Mouse (Mus musculus) heart, postnatal 10 days (tissue): ENCODE data around the gene Fam43b. TPM values are rescaled to one million over a fixed set of nuclear protein-coding genes. Genes with fewer than 3 reads are reported as not detected.
A peak's percentile ranks its signal among the peaks of the same experiment; 100 is the strongest.

Source experiments
- DNase-seq, 2 experiments: peaks; one replicate each; pipeline ENCODE4 v3.0.0; 2021
- intact Hi-C: fragments of 180-260 bp; cut with DNase I; formaldehyde crosslinking; loops from one replicate; pipeline ENCODE4 v1.15.1; 2025
- total RNA-seq, 2 experiments: library from RNA; stranded (reverse); gene quantifications; 2 replicates each; pipeline ENCODE4 v1.2.3; 2021

Fam43b gene
- total RNA-seq, 2 experiments from 2014 or later, result not detected

- intact Hi-C loops, result no loop called here
- DNase-seq, result peak in 1 of 2 experiments; percentile 23
Measured at GRCm38 (mm10) chr4:138353438-138354171, 42.7 kb downstream of the Fam43b start.

DNA sequence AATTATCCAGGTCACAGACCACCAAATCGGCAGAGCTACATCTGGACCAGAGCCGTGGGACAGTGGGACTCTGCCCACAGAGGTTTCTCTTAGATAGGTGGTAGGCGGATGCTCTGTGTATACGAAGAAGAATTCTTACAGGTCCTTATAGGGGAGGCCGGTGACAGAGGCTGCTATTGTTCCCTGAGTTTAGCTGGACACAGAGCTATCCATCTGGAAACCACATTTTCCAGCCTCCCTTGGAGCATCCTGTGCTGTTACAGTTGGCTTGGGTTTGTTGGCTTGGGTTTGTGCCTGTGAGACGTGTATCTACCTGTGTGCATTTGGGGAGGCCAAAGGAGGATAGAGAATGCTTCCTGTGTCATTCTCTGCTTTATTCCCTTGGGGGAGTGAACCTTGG lies 43.6 kb downstream of the Fam43b start:
- no peak for DNase-seq
- intact Hi-C loops, result no loop called here

GRCm38 (mm10) chr4:138351821-138352220 lies 44.5 kb downstream of the Fam43b start:
- no peak for DNase-seq
- intact Hi-C loops, result no loop called here

DNA sequence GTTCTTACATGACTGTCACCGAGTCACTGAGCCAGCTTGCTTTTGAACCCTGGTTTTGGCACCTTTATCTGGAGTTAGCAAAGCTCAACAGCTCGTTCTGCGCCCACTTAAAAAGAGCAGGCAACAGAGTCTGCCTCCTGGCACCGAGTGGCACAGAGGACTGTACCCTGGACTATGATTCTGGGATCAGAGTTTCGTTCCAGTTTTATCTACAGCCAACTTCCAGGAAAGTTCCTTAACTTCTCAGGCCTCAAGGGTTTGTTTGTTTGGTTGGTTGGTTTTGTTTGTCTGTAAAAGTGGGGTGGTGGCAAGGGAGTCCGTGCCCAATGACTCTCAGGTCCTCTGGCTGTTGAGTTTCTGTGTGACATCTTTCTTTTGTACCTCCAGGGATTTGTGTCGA lies 47.6 kb downstream of the Fam43b start:
- intact Hi-C loops, result no loop called here
- no peak for DNase-seq

- DNase-seq, result no peak
- intact Hi-C loops, result no loop called here
Measured at GRCm38 (mm10) chr4:138347280-138347679, 49.0 kb downstream of the Fam43b start.

DNA sequence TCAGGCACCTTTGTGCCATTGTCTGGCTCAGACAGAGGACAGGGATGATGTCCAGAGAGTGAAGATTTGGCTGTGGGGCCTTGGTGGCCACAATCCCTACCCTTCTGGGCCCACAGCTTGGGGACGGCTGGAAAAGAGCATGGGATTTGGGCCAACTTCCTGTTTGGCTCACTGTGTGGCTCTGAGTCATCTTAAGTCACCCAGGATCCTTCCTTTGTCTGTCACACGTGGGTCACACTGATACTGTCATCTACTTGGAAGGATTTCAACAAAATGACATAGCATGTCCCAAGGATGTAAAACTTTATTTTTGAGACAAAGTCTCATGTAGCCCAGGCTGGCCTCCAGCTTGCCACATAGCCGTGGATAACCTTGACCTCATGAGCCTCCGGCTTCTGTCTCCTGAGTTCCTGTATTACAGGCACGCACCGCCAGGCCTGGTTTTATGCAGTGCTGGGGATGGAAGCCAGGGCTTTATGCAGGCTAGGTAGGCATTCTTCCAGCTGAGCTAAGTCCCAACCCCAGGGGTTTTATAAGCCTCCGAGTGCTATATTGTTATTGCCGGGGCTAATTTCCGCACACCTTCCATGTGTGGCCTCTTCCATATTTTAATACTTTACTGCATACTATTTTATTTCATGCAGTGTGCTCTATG lies 51.3 kb downstream of the Fam43b start:
- intact Hi-C loops, result no loop called here
- peak; percentile 61 to 71 for DNase-seq

Other genes with a start within 250 kb of the Fam43b start
- gene Hp1bp3, start 180.2 kb downstream of the Fam43b start, total RNA-seq, result 10 to 100 TPM; 90.3 to 99.5 TPM
- gene Sh2d5, start 146.1 kb downstream of the Fam43b start, total RNA-seq, result under 1 TPM; 0.17 TPM
- gene Kif17, start 146.1 kb downstream of the Fam43b start, total RNA-seq, result under 1 TPM in 1 of 2 experiments, not detected in 1; 0.17 TPM
- gene Ddost, start 91.8 kb downstream of the Fam43b start, total RNA-seq, result 10 to 100 TPM; 87.3 to 89.2 TPM
- gene Pink1, start 70.2 kb downstream of the Fam43b start, total RNA-seq, result 100 to 1,000 TPM; 272 to 301 TPM
- 1 to 10 TPM; 4.5 to 6.7 TPM for gene Cda, start 28.5 kb downstream of the Fam43b start, total RNA-seq
- gene Mul1, start 38.1 kb upstream of the Fam43b start, total RNA-seq, result 10 to 100 TPM; 70.6 to 72.2 TPM
- gene Camk2n1, start 57.8 kb upstream of the Fam43b start, total RNA-seq, result 10 to 100 TPM in 1 of 2 experiments, 1 to 10 TPM in 1; 9.8 to 10.1 TPM
- under 1 TPM in 1 of 2 experiments, not detected in 1; 0.07 TPM for gene Vwa5b1, start 239.4 kb upstream of the Fam43b start, total RNA-seq